Mouse (Mus musculus): Measurements from ENCODE around the gene Exosc1. TPM values are rescaled to one million over a fixed set of nuclear protein-coding genes. Genes with fewer than 3 reads are reported as not detected.

Exosc1 gene
- polyA plus RNA-seq, 1 experiment from 2014 or later: 63.2 TPM

DNA sequence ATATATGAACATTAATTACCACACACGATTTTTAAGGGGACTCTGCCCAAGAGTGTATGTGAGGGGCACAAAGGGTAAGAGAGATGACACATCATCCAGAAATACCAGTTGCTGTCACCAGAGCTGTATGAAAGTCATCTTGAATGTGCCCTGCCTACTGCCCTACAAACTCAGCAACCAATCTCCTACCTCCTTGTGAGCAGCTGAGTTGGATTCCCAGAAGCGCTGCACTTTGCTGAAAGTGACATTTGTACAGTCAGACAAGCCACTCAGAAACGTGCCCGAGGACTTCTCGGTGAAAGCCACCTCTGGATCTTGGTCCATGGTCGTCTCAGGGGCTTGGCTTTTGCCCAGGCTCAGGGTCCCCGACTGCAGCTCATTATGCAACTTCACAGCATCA is 38.3 kb downstream of the Exosc1 start:
- WGBS: 44% methylated on average over 7 of the region's 7 CpGs
- Histone ChIP-seq H3K4me3 (ENCODE audit: low read length) (peak overlapping the region; percentile 69), H3K27ac (ENCODE audit: low read length) (no peak overlapping the region)

DNA sequence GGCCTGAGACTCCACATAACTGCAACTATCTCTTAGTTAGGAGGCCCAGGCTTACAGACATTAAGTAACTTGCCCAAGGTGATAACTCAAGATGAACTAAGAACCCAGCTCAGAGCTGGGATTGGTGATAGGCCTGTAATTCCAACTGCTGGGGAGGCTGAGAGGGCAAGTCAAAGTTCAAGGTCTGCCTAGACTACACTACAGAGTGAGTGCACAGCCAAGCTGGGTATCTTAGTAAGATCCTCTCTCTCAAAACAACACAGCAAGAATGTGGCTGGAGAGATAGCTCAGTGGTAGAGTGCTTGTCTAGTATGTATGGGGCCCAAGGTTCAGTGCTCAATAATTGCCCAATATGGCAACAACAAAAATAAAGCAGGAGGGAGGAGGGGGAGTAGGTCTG is 45.0 kb downstream of the Exosc1 start:
- Histone ChIP-seq H3K36me3 (ENCODE audit: control insufficient read depth, insufficient read depth, low read length) (peaks cover 9% of the 10 kb centered on the region; the same call in 1 of the 2 replicates), H3K4me3 (ENCODE audit: low read length) (no peak overlapping the region), H3K9me3 (ENCODE audit: control insufficient read depth, low read length) (no peaks in the 10 kb centered on the region), H3K27me3 (replicated peaks; ENCODE audit: control insufficient read depth, insufficient read depth, low read length) (no peaks in the 10 kb centered on the region), H3K4me2 (ENCODE audit: low read depth, low read length) (no peak overlapping the region), H3K4me1 (ENCODE audit: control insufficient read depth, insufficient read depth, low read length) (no peaks in the 10 kb centered on the region), H3K9ac (ENCODE audit: low read depth, low read length) (no peak overlapping the region), H3K27ac (ENCODE audit: low read length) (peak overlapping the region; percentile 72)
- ATAC-seq: peak; percentile 82

More for the DNA sequence above, 38.3 kb downstream of the Exosc1 start:
- Histone ChIP-seq H3K36me3 (ENCODE audit: control insufficient read depth, insufficient read depth, low read length) (0 out of 2 replicates have a peak, but pooled peaks cover 2% of the 10 kb centered on the region), H3K4me1 (ENCODE audit: control insufficient read depth, insufficient read depth, low read length) (peaks cover 9% of the 10 kb centered on the region), H3K9ac (ENCODE audit: low read depth, low read length) (peak overlapping the region; percentile 62), H3K9me3 (ENCODE audit: control insufficient read depth, low read length) (no peaks in the 10 kb centered on the region), H3K4me2 (ENCODE audit: low read depth, low read length) (peak overlapping the region; percentile 73), H3K27me3 (replicated peaks; ENCODE audit: control insufficient read depth, insufficient read depth, low read length) (no peaks in the 10 kb centered on the region)
- no peak for ATAC-seq

DNA sequence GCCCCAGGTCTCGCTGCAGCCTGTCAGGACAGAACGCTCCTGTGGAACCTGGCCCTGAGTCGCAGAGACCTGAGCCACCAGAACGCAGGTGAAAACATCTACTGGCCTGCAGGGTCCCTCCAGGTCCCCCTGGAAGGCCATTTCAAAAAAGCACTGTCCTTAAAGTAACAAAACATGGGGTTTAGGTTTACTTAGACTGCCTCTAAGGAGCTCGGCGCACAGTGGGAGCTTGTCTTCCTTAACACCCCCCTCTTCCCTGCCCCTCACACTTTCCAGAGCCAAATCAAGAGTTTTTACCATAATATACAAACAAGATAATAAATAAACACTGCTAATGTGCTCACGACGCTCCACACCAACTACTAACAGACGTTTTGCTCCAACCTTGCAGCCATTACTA is 49.3 kb downstream of the Exosc1 start:
- H3K27me3 ChIP-seq (replicated peaks; ENCODE audit: control insufficient read depth, insufficient read depth, low read length): no peaks in the 10 kb centered on the region
- H3K4me1 ChIP-seq (ENCODE audit: control insufficient read depth, insufficient read depth, low read length): no peaks in the 10 kb centered on the region
- no peak overlapping the region for H3K27ac ChIP-seq (ENCODE audit: low read length)
- H3K4me3 ChIP-seq (ENCODE audit: low read length): no peak overlapping the region
- no peaks in the 10 kb centered on the region for H3K9me3 ChIP-seq (ENCODE audit: control insufficient read depth, low read length)
- no peak for ATAC-seq
- H3K36me3 ChIP-seq (ENCODE audit: control insufficient read depth, insufficient read depth, low read length): peaks cover 9% of the 10 kb centered on the region; the same call in 1 of the 2 replicates
- H3K4me2 ChIP-seq (ENCODE audit: low read depth, low read length): no peak overlapping the region
- no peak overlapping the region for H3K9ac ChIP-seq (ENCODE audit: low read depth, low read length)
- WGBS: 91% methylated on average over 9 of the region's 9 CpGs

DNA sequence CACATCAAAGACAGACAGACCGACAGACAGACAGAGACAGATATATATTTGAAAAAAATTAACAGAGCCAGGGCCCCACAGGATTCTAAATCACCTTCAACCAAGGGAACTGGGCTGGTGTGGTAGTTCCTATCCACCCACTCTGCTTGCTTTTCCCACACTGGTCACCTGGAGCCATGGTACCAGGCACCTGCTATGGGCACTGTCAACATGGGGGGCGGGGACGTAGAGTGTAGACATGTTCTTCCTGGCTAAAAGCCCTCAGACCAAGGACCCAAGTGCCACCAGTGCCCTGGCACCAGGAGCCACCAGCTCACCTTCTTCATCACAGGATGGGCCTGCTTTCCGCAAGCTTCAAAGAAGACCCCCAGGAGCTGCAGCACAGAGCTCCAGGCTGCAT is 51.4 kb downstream of the Exosc1 start:
- H3K36me3 ChIP-seq (ENCODE audit: control insufficient read depth, insufficient read depth, low read length): peaks cover 12% of the 10 kb centered on the region; the same call in 1 of the 2 replicates
- H3K27me3 ChIP-seq (replicated peaks; ENCODE audit: control insufficient read depth, insufficient read depth, low read length): no peaks in the 10 kb centered on the region
- no peaks in the 10 kb centered on the region for H3K4me1 ChIP-seq (ENCODE audit: control insufficient read depth, insufficient read depth, low read length)
- no peak overlapping the region for H3K4me3 ChIP-seq (ENCODE audit: low read length)
- H3K4me2 ChIP-seq (ENCODE audit: low read depth, low read length): no peak overlapping the region
- no peak overlapping the region for H3K9ac ChIP-seq (ENCODE audit: low read depth, low read length)
- no peak overlapping the region for H3K27ac ChIP-seq (ENCODE audit: low read length)
- H3K9me3 ChIP-seq (ENCODE audit: control insufficient read depth, low read length): no peaks in the 10 kb centered on the region
- WGBS: 95% methylated on average over 4 of the region's 4 CpGs
- ATAC-seq: no peak

DNA sequence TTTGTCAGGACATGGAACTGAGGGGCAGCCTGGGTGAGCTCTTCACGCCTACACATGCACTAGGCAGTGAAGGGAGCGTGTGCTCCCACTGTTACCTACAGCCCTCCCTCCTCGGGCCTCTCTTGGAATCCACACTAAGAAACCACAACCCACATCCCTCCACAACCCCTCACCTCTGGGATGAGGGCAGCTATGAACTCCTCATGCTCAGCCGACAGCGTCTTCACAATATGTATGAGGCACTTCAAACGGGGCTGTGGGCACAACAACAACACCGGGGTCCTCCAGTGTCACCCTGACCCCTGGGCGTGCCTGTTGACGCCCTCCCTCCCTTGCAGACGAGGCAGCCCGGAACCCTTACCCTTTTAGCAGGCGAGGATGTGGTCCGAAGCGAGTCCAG is 58.9 kb downstream of the Exosc1 start:
- Histone ChIP-seq H3K27me3 (replicated peaks; ENCODE audit: control insufficient read depth, insufficient read depth, low read length) (no peaks in the 10 kb centered on the region), H3K9me3 (ENCODE audit: control insufficient read depth, low read length) (no peaks in the 10 kb centered on the region), H3K4me2 (ENCODE audit: low read depth, low read length) (no peak overlapping the region), H3K9ac (ENCODE audit: low read depth, low read length) (no peak overlapping the region), H3K4me3 (ENCODE audit: low read length) (no peak overlapping the region), H3K27ac (ENCODE audit: low read length) (no peak overlapping the region), H3K36me3 (ENCODE audit: control insufficient read depth, insufficient read depth, low read length) (peaks cover 23% of the 10 kb centered on the region), H3K4me1 (ENCODE audit: control insufficient read depth, insufficient read depth, low read length) (no peaks in the 10 kb centered on the region)
- ATAC-seq: no peak
- WGBS: 91% methylated on average over 14 of the region's 14 CpGs

Other genes starting within 250 kb of the Exosc1 start
- 0.45 and 0.68 TPM in 2 replicates for gene Slit1, start 189.8 kb downstream of the Exosc1 start, polyA plus RNA-seq (2015; fragmentation: Nextera tagmentation; extraction: Ambion mirVana)
- 14.2 and 14.8 TPM in 2 replicates for gene Arhgap19, start 131.4 kb downstream of the Exosc1 start, polyA plus RNA-seq (2015; fragmentation: Nextera tagmentation; extraction: Ambion mirVana)
- gene Frat1, start 103.5 kb downstream of the Exosc1 start, polyA plus RNA-seq (2015; fragmentation: Nextera tagmentation; extraction: Ambion mirVana): 11.9 and 12.2 TPM in 2 replicates
- 4.7 and 6.0 TPM in 2 replicates for gene Frat2, start 85.3 kb downstream of the Exosc1 start, polyA plus RNA-seq (2015; fragmentation: Nextera tagmentation; extraction: Ambion mirVana)
- gene Rrp12, start 37.2 kb downstream of the Exosc1 start, polyA plus RNA-seq (2015; fragmentation: Nextera tagmentation; extraction: Ambion mirVana): 14.1 and 15.7 TPM in 2 replicates
- gene Pgam1, start 21.5 kb downstream of the Exosc1 start, polyA plus RNA-seq (2015; fragmentation: Nextera tagmentation; extraction: Ambion mirVana): 1,020 and 1,026 TPM in 2 replicates
- 65.3 and 66.1 TPM in 2 replicates for gene Zdhhc16, start 57 bp upstream of the Exosc1 start, polyA plus RNA-seq (2015; fragmentation: Nextera tagmentation; extraction: Ambion mirVana)
- gene Mms19, start 47.7 kb upstream of the Exosc1 start, polyA plus RNA-seq (2015; fragmentation: Nextera tagmentation; extraction: Ambion mirVana): 27.8 and 28.4 TPM in 2 replicates
- 11.2 and 13.3 TPM in 2 replicates for gene Ubtd1, start 48.3 kb upstream of the Exosc1 start, polyA plus RNA-seq (2015; fragmentation: Nextera tagmentation; extraction: Ambion mirVana)
- gene Ankrd2, start 102.6 kb upstream of the Exosc1 start, polyA plus RNA-seq (2015; fragmentation: Nextera tagmentation; extraction: Ambion mirVana): 0.16 TPM in 1 of 2 replicates, not detected in the other
- gene Hoga1, start 112.2 kb upstream of the Exosc1 start, polyA plus RNA-seq (2015; fragmentation: Nextera tagmentation; extraction: Ambion mirVana): 2.2 and 2.7 TPM in 2 replicates
- gene 4933411K16Rik, start 118.8 kb upstream of the Exosc1 start, polyA plus RNA-seq (2015; fragmentation: Nextera tagmentation; extraction: Ambion mirVana): 0.16 TPM in 1 of 2 replicates, not detected in the other
- 13.9 and 15.8 TPM in 2 replicates for gene Morn4, start 152.9 kb upstream of the Exosc1 start, polyA plus RNA-seq (2015; fragmentation: Nextera tagmentation; extraction: Ambion mirVana)
- 6.4 and 6.6 TPM in 2 replicates for gene Pi4k2a, start 157.0 kb upstream of the Exosc1 start, polyA plus RNA-seq (2015; fragmentation: Nextera tagmentation; extraction: Ambion mirVana)
- 41.5 and 43.8 TPM in 2 replicates for gene Avpi1, start 195.6 kb upstream of the Exosc1 start, polyA plus RNA-seq (2015; fragmentation: Nextera tagmentation; extraction: Ambion mirVana)
- 4.4 and 4.6 TPM in 2 replicates for gene Marveld1, start 214.0 kb upstream of the Exosc1 start, polyA plus RNA-seq (2015; fragmentation: Nextera tagmentation; extraction: Ambion mirVana)
- 19.0 and 20.6 TPM in 2 replicates for gene Zfyve27, start 230.5 kb upstream of the Exosc1 start, polyA plus RNA-seq (2015; fragmentation: Nextera tagmentation; extraction: Ambion mirVana)